Mouse (Mus musculus): ENCODE measurements around the gene Mroh2a. TPM values are rescaled to one million over a fixed set of nuclear protein-coding genes. Genes with fewer than 3 reads are reported as not detected.

The Mroh2a gene
- polyA plus RNA-seq, 1 experiment: 0.08 TPM

DNA sequence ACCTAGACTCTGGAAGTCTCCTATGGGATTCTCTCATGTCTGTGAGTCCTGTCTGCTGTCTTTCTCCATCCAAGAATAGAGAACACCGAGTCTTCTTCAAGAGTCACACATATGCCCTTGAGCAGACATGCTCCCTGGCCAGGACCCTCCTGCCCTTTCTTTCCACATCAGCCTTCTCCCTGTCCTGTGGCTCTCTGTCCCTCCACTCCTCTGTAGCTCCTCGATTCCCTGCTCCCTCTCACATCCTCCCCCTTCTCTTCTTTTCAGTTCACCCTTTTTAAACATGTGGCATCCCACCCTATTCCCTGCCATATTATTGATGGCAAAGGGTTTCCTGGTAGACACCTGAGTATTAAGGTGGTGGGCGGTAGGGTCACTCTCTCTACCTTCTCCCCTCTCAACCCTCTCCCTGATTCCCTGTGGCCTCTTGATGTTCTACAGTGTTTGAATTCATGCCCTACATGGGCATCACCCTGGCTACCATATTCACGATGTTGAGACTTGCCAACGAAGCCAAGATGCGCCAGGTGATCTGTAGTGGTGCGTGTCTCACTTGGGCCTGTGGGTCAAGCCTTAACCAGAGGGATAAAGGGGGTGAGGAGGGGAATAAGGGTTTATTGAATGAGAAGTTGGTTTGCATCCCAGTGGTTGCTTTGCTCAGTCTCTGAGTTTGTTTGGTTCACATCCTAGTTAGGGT, 5.2 kb downstream of the Mroh2a start:
- 68% methylated on average over 7 of the region's 7 CpGs for WGBS
- DNase-seq: no peak

DNA sequence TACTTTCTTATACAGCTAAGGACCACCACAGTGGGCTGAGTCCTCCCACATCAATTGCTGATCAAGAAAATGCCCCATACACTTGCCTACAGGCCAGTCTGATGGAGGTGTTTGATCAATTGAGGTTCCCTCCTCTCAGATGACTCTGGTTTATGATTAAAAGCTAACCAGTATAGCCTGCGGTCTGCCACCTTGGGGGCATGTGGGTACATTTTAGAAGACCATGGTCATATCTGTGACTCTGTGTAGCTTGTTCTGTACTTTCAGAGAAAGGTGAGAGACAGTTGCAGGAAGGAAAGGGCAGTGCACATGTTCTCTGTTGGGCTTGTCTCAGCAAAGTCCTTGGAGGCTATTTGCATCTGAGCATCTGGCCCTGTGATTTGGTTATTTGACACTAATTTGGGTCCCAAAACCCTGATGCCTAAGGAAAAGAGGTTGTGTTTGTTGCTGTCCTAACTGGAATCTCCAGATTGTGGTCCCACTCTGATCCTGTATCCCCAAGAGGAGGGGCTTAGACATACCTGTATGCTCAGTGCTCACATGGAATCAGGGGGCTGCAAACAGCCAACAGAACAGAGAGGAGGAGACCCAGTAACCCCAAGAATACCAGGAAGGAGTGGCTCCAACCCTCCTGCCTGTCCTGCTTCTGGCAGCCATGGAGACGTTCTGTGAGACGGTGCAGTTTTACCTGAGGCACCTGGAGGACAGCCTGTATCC, 6.0 kb downstream of the Mroh2a start:
- Histone ChIP-seq H3K4me1 (ENCODE audit: control insufficient read depth, insufficient read depth, low read length) (no peaks in the 10 kb centered on the region), H3K36me3 (ENCODE audit: control insufficient read depth, insufficient read depth, low read length) (no peaks in the 10 kb centered on the region), H3K4me3 (ENCODE audit: insufficient read depth, low read depth, low read length) (no peak overlapping the region), H3K27ac (ENCODE audit: insufficient read depth, low read depth, low read length) (no peak overlapping the region), H3K27me3 (replicated peaks; ENCODE audit: control insufficient read depth, insufficient read depth, low read length) (no peaks in the 10 kb centered on the region)
- DNase-seq: no peak
- 53% methylated on average over 3 of the region's 3 CpGs for WGBS
- TF ChIP-seq POLR2A (IDR thresholded peaks at IDR 0.05; ENCODE audit: low read depth, low read length) (no peak), CTCF (conservative IDR thresholded peaks at IDR 0.05; ENCODE audit: insufficient read depth, insufficient read length, low read depth, low read length) (no peak)

More for the DNA sequence above, 5.2 kb downstream of the Mroh2a start:
- TF ChIP-seq POLR2A (IDR thresholded peaks at IDR 0.05; ENCODE audit: low read depth, low read length) (no peak), CTCF (conservative IDR thresholded peaks at IDR 0.05; ENCODE audit: insufficient read depth, insufficient read length, low read depth, low read length) (no peak)
- Histone ChIP-seq H3K27me3 (replicated peaks; ENCODE audit: control insufficient read depth, insufficient read depth, low read length) (no peaks in the 10 kb centered on the region), H3K4me3 (ENCODE audit: insufficient read depth, low read depth, low read length) (no peak overlapping the region), H3K36me3 (ENCODE audit: control insufficient read depth, insufficient read depth, low read length) (no peaks in the 10 kb centered on the region), H3K4me1 (ENCODE audit: control insufficient read depth, insufficient read depth, low read length) (no peaks in the 10 kb centered on the region), H3K27ac (ENCODE audit: insufficient read depth, low read depth, low read length) (no peak overlapping the region)

DNA sequence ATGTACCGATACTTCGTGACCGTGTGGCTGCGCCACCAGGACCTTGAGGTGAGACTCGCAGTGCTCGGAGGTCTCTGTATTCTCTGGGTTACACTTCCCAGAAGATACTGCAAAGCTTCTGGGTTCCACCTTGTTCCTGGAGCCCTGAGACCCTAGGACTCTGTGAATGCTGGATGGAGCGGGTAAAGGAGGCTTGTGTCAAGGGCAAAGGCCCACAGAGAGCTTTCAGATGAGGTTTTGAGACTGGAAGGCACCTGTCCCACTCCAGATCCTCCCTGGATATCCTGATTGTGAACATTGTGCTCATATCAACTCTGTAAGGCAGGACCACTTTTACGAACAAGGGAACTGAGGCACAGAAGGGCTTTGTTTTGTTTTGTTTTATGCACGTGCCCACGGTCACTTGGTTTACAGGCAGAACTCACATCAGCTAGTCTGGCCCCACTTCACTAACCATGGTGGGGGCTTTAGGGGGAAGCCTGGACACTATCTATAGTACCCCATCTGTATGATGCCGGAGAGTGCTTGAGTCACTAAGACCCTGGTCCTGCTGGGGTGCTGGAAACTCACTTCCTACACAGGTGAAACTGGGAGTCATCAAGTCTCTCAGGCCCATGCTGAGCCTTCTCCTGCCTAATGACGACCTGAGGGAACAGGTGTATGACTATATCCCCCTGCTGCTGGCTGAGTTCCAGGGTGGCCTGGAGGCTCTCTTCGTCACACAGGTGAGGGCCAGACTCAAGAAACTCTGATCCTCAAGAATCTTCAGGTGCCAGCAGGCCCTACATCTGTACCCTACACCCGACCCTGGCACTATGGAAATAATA, 6.8 kb downstream of the Mroh2a start:
- DNase-seq: no peak
- no peak for TF ChIP-seq POLR2A (IDR thresholded peaks at IDR 0.05; ENCODE audit: low read depth, low read length)
- no peak for TF ChIP-seq CTCF (conservative IDR thresholded peaks at IDR 0.05; ENCODE audit: insufficient read depth, insufficient read length, low read depth, low read length)
- H3K36me3 ChIP-seq (ENCODE audit: control insufficient read depth, insufficient read depth, low read length): no peaks in the 10 kb centered on the region
- no peaks in the 10 kb centered on the region for H3K4me1 ChIP-seq (ENCODE audit: control insufficient read depth, insufficient read depth, low read length)
- H3K27me3 ChIP-seq (replicated peaks; ENCODE audit: control insufficient read depth, insufficient read depth, low read length): no peaks in the 10 kb centered on the region
- 68% methylated on average over 14 of the region's 14 CpGs for WGBS
- H3K4me3 ChIP-seq (ENCODE audit: insufficient read depth, low read depth, low read length): no peak overlapping the region
- no peak overlapping the region for H3K27ac ChIP-seq (ENCODE audit: insufficient read depth, low read depth, low read length)

DNA sequence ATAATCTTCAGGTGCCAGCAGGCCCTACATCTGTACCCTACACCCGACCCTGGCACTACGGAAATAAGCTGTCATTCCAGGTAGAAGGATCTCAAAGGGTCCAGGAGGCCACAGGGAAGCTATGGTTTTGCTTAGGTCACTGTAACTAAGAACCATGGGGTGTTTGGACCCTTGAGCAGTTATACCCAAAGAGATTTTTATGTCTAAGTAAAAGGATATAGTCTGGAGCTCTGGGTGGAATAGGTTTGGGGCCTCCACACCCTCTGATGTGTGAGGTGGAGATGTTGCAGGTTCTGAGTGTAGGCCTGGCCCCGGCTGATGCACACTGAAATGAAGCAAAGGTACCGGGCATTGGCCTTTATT, 7.4 kb downstream of the Mroh2a start:
- H3K36me3 ChIP-seq (ENCODE audit: control insufficient read depth, insufficient read depth, low read length): no peaks in the 10 kb centered on the region
- no peak overlapping the region for H3K4me3 ChIP-seq (ENCODE audit: insufficient read depth, low read depth, low read length)
- H3K27ac ChIP-seq (ENCODE audit: insufficient read depth, low read depth, low read length): no peak overlapping the region
- DNase-seq: no peak
- 62% methylated on average over 4 of the region's 4 CpGs for WGBS
- no peak for TF ChIP-seq POLR2A (IDR thresholded peaks at IDR 0.05; ENCODE audit: low read depth, low read length)
- no peak for TF ChIP-seq CTCF (conservative IDR thresholded peaks at IDR 0.05; ENCODE audit: insufficient read depth, insufficient read length, low read depth, low read length)
- no peaks in the 10 kb centered on the region for H3K27me3 ChIP-seq (replicated peaks; ENCODE audit: control insufficient read depth, insufficient read depth, low read length)
- H3K4me1 ChIP-seq (ENCODE audit: control insufficient read depth, insufficient read depth, low read length): no peaks in the 10 kb centered on the region

DNA sequence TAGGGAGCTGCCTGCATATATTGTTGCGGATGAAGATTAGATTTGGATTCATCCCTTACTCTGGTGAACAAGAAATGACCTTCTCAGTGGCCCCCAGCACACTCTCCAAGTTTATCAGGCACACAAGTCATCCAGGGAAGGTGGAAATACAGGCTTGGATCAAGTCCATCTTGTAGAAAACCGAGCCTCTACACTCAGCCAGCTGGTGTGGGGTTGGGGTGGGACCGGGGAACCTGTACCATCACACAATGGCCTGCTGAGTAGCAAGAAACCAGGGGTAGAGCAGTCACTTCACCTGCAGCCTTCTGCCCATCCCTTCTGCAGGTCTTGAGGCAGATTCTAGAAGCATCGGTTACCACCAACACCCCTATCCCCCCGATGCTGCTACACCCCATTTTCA, 7.9 kb downstream of the Mroh2a start:
- no peaks in the 10 kb centered on the region for H3K27me3 ChIP-seq (replicated peaks; ENCODE audit: control insufficient read depth, insufficient read depth, low read length)
- H3K4me1 ChIP-seq (ENCODE audit: control insufficient read depth, insufficient read depth, low read length): no peaks in the 10 kb centered on the region
- DNase-seq: no peak
- H3K36me3 ChIP-seq (ENCODE audit: control insufficient read depth, insufficient read depth, low read length): no peaks in the 10 kb centered on the region
- TF ChIP-seq POLR2A (IDR thresholded peaks at IDR 0.05; ENCODE audit: low read depth, low read length): no peak
- no peak for TF ChIP-seq CTCF (conservative IDR thresholded peaks at IDR 0.05; ENCODE audit: insufficient read depth, insufficient read length, low read depth, low read length)
- 43% methylated on average over 5 of the region's 5 CpGs for WGBS
- H3K27ac ChIP-seq (ENCODE audit: insufficient read depth, low read depth, low read length): no peak overlapping the region
- H3K4me3 ChIP-seq (ENCODE audit: insufficient read depth, low read depth, low read length): no peak overlapping the region

DNA sequence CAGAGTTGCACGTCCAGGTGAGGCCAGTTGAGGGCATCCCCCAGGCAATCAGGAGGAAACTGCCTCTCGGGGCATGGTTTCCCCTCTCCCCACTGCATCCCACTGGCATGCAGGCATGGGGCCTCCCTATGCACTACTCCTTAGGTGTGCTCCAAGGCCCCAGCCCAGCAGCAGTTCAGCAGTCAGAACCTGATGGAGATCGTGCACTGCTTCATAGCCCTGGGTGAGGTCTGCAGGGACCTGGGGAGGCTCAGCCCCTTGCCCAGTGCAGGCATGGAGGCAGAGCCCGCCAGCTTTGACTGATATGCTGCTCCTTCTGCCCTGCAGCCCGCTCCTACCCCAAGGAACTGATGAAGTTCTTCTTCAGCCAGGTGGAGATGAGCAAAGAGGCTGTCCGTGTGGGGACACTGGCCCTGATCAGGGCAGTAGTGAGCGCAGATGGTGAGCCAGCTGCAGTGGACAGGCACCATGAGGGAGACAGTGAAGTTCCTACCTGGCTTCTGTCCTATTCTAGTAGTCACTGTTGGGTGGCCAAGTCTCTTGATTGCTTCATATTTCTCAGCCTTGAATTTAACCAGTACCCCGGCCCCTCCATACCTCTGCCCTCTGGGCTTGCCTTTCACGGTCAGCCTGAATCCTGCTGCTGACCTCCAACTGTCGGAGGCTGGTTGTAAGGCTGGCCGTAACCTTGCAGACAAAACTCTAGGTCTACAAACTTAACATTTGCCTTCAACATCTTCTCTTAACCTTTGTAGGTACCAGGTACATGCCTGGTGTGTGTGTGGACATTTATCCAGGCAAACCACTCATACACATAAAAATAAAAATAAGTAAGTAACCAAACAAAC, 8.5 kb downstream of the Mroh2a start:
- no peaks in the 10 kb centered on the region for H3K36me3 ChIP-seq (ENCODE audit: control insufficient read depth, insufficient read depth, low read length)
- 60% methylated on average over 11 of the region's 11 CpGs for WGBS
- H3K27me3 ChIP-seq (replicated peaks; ENCODE audit: control insufficient read depth, insufficient read depth, low read length): no peaks in the 10 kb centered on the region
- H3K4me1 ChIP-seq (ENCODE audit: control insufficient read depth, insufficient read depth, low read length): no peaks in the 10 kb centered on the region
- no peak overlapping the region for H3K4me3 ChIP-seq (ENCODE audit: insufficient read depth, low read depth, low read length)
- DNase-seq: no peak
- TF ChIP-seq POLR2A (IDR thresholded peaks at IDR 0.05; ENCODE audit: low read depth, low read length) (no peak), CTCF (conservative IDR thresholded peaks at IDR 0.05; ENCODE audit: insufficient read depth, insufficient read length, low read depth, low read length) (no peak)
- H3K27ac ChIP-seq (ENCODE audit: insufficient read depth, low read depth, low read length): no peak overlapping the region

Measured in kidney, adult 2 months (tissue).